Mouse (Mus musculus): ENCODE measurements around the gene Arsa.

- no peak for TF ChIP-seq POLR2A (IDR thresholded peaks at IDR 0.05; ENCODE audit: control insufficient read depth, extremely low read depth, insufficient read depth, low read length, poor library complexity)
- TF ChIP-seq CTCF (IDR thresholded peaks at IDR 0.05; ENCODE audit: borderline replicate concordance, control insufficient read depth, extremely low read depth, insufficient read depth, low read length, poor library complexity) = no peak
Measured at GRCm38 (mm10) chr15:89435878-89436277, 41.3 kb downstream of the Arsa start.

All from thymus, adult 2 months (tissue).